Mouse (Mus musculus): ENCODE measurements around the gene Unc119b.
"Not testable (repeated sequence)": the region's sequence is repeated elsewhere in the genome, so short reads cannot be mapped to it uniquely, and the experiment has no call there.

Unc119b gene

GRCm38 (mm10) chr5:115091776-115092175 is 43.0 kb downstream of the Unc119b start:
- no peak for ATAC-seq (ENCODE audit: low TSS enrichment)

GRCm38 (mm10) chr5:115091015-115091414 is 43.8 kb downstream of the Unc119b start:
- no peak for ATAC-seq (ENCODE audit: low TSS enrichment)

- no peak for ATAC-seq (ENCODE audit: low TSS enrichment)
These were observed 45.0 kb downstream of the Unc119b start for GRCm38 (mm10) chr5:115089592-115090268.

- no peak for ATAC-seq (ENCODE audit: low TSS enrichment)
These were observed 49.1 kb downstream of the Unc119b start for GRCm38 (mm10) chr5:115085675-115086074.

- no peak for ATAC-seq (ENCODE audit: low TSS enrichment)
These were observed 51.3 kb downstream of the Unc119b start for GRCm38 (mm10) chr5:115083492-115083891.

GRCm38 (mm10) chr5:115081636-115082035 is 53.1 kb downstream of the Unc119b start:
- ATAC-seq (ENCODE audit: low TSS enrichment), result no peak

GRCm38 (mm10) chr5:115076144-115076901 is 58.5 kb downstream of the Unc119b start:
- ATAC-seq (ENCODE audit: low TSS enrichment), result no peak

- no peak for ATAC-seq (ENCODE audit: low TSS enrichment)
These were observed 60.0 kb downstream of the Unc119b start for GRCm38 (mm10) chr5:115074749-115075148.

GRCm38 (mm10) chr5:115073306-115073705 is 61.5 kb downstream of the Unc119b start:
- ATAC-seq (ENCODE audit: low TSS enrichment), result not testable (repeated sequence)
